Mouse (Mus musculus): ENCODE results near the gene Ksr1. TPM values are rescaled to one million over a fixed set of nuclear protein-coding genes. Genes with fewer than 3 reads are reported as not detected.
A peak's percentile ranks its signal among the peaks of the same experiment; 100 is the strongest.

Ksr1 gene
- polyA plus RNA-seq, 1 experiment, result 106 TPM

DNA sequence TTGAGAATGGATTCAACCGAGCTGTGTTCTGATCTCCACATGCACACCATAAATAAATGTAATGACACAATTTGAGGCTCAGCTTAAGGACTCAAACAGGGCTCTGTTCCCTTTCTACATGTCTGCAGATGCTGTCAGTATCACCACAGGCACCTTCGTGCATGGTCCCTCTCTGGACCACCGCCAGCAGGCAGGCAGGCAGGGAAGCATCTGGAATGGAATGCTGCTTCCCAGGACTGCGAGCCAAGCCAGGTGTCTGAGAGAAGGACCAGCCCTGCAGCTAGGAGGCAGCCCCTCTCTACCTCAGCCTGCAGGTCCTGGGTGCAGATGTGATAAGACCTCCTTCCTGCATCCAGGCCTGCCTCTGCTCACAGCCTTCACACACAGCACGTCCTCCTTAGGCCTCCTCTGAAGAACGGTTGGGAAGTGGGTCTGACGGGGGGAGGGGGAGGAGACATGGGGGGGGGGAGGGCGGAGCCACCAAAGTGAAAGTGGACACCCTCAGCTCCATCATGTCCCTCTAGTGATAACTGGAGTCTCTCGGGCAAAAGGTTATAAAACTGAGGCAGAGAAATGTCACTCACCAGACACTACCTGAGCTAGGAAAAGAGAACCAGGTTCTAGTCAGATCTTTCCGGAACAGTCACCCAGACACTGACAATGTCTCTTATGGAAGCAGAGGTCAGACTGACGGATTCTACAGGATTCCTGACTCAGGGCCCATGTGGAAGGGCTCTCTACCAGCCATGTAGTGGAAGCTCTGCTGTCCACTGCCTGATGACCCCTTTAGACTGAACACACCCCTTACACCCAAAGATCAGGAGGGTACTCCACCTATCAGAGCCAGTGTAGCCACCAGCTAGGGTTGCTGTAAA, 4.7 kb downstream of the Ksr1 start:
- Histone ChIP-seq H3K27me3 (ENCODE audit: control insufficient read depth, insufficient read depth, low read length) (no peaks in the 10 kb centered on the region), H3K4me3 (ENCODE audit: low read depth, low read length) (peak overlapping the region; percentile 19), H3K4me1 (ENCODE audit: control insufficient read depth, insufficient read depth, insufficient read length, low read length) (peaks cover 38% of the 10 kb centered on the region), H3K36me3 (ENCODE audit: control insufficient read depth, insufficient read depth, low read length) (peaks cover 16% of the 10 kb centered on the region), H3K27ac (ENCODE audit: insufficient read depth, low read depth, low read length) (peak overlapping the region; percentile 64)
- TF ChIP-seq CTCF (IDR thresholded peaks at IDR 0.05; ENCODE audit: extremely low read depth, insufficient read length, insufficient replicate concordance, low read depth, low read length) (no peak), POLR2A (IDR thresholded peaks at IDR 0.05; ENCODE audit: low read depth, low read length) (no peak)
- WGBS, result 28% methylated on average over 11 of the region's 11 CpGs

DNA sequence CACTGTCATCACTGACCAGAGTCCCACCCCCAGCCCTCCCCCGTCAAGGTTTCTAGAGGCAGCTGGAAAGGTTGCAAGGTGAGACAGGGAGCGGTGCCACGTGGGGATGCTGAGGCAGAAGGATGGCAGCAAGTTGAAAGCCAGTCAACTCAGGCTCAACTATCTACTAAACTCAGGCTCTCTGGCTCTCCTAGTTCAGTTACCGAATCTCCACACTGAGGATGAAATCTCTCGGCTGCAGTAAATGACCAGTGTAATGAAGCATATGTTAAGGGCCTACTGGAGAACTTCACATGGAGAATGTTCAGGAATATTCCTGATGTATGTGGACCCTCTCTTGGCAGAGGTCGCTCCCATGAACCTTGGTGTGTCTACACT, 5.7 kb downstream of the Ksr1 start:
- H3K27me3 ChIP-seq (ENCODE audit: control insufficient read depth, insufficient read depth, low read length), result no peaks in the 10 kb centered on the region
- no peak overlapping the region for H3K4me3 ChIP-seq (ENCODE audit: low read depth, low read length)
- TF ChIP-seq CTCF (IDR thresholded peaks at IDR 0.05; ENCODE audit: extremely low read depth, insufficient read length, insufficient replicate concordance, low read depth, low read length), result no peak
- TF ChIP-seq POLR2A (IDR thresholded peaks at IDR 0.05; ENCODE audit: low read depth, low read length), result no peak
- H3K27ac ChIP-seq (ENCODE audit: insufficient read depth, low read depth, low read length), result no peak overlapping the region
- WGBS, result 89% methylated on average over 6 of the region's 6 CpGs
- peaks cover 16% of the 10 kb centered on the region for H3K36me3 ChIP-seq (ENCODE audit: control insufficient read depth, insufficient read depth, low read length)
- H3K4me1 ChIP-seq (ENCODE audit: control insufficient read depth, insufficient read depth, insufficient read length, low read length), result peaks cover 45% of the 10 kb centered on the region

DNA sequence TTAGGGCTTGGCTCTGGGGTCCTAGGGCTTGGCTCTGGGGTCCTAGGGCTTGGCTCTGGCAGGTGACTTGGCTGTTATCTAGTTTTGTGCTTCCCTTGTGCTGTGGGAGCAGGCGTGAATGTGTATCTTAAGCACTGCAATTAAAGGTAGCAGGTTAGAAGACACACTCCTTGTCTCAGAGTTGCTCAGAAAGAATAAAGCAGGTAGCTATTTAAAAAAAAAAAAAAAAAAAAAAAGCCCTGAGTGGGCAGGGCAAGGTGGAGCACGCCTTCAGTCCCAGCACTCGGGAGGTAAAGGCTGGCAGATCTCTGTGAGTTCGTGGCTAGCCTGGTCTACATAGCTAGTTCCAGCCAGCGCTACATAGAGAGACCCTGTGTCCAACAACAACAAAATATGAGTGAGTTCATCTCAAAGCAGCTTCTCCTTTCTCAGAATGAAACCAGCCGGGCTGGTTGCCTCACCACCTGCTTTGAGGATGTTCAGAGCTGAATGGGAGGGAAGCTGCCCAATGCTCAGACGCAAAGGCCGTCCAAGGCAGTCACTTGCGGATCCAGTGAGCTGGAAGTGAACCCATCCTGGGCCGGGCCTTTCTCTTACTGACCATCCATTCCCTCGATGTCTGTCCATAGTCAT, 6.2 kb downstream of the Ksr1 start:
- TF ChIP-seq POLR2A (IDR thresholded peaks at IDR 0.05; ENCODE audit: low read depth, low read length) (no peak), CTCF (IDR thresholded peaks at IDR 0.05; ENCODE audit: extremely low read depth, insufficient read length, insufficient replicate concordance, low read depth, low read length) (no peak)
- 78% methylated on average over 11 of the region's 11 CpGs for WGBS
- no peak overlapping the region for H3K27ac ChIP-seq (ENCODE audit: insufficient read depth, low read depth, low read length)
- peaks cover 16% of the 10 kb centered on the region for H3K36me3 ChIP-seq (ENCODE audit: control insufficient read depth, insufficient read depth, low read length)
- H3K27me3 ChIP-seq (ENCODE audit: control insufficient read depth, insufficient read depth, low read length), result no peaks in the 10 kb centered on the region
- H3K4me1 ChIP-seq (ENCODE audit: control insufficient read depth, insufficient read depth, insufficient read length, low read length), result peaks cover 48% of the 10 kb centered on the region
- H3K4me3 ChIP-seq (ENCODE audit: low read depth, low read length), result no peak overlapping the region

DNA sequence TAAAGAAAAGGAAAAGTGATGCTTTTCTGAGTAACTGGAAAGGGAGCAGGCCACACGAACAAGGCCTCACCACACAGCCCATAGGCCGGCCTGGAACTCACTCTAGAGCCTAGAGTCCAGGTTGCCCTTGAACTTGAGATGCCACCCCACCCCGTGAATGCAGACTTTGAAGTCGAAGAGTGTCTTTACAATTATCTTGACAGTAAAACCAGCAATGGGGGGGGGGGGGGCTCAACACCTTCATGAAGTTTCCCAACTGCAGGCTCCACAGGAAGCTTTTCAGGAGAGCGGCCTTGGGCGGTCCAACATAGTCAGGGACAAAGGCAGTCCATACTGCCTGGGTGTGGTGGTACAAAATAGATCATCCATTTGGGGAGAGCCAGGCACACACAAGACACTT, 7.6 kb downstream of the Ksr1 start:
- no peak for TF ChIP-seq CTCF (IDR thresholded peaks at IDR 0.05; ENCODE audit: extremely low read depth, insufficient read length, insufficient replicate concordance, low read depth, low read length)
- no peak for TF ChIP-seq POLR2A (IDR thresholded peaks at IDR 0.05; ENCODE audit: low read depth, low read length)
- WGBS, result 69% methylated on average over 6 of the region's 6 CpGs
- no peaks in the 10 kb centered on the region for H3K27me3 ChIP-seq (ENCODE audit: control insufficient read depth, insufficient read depth, low read length)
- H3K36me3 ChIP-seq (ENCODE audit: control insufficient read depth, insufficient read depth, low read length), result peaks cover 18% of the 10 kb centered on the region
- H3K4me1 ChIP-seq (ENCODE audit: control insufficient read depth, insufficient read depth, insufficient read length, low read length), result peaks cover 53% of the 10 kb centered on the region
- no peak overlapping the region for H3K27ac ChIP-seq (ENCODE audit: insufficient read depth, low read depth, low read length)
- H3K4me3 ChIP-seq (ENCODE audit: low read depth, low read length), result no peak overlapping the region

DNA sequence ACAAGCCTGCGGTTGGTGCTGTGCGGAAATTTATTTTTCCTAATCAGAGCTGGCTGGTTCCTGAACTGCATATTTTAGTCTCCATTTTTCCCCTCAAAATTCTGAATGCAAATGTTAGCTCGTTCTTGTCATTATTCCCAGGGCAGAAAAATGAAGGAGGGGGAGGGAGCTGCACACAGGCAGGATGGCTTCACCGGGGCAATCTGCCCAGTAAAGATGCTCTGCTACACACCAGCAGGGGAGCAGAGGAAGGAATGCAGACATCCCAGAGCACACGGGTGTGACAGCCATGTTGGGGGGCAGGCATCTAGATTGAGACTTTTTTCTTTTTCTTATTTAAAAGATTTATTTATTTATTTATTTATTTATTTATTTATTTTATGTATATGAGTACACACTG, 9.0 kb downstream of the Ksr1 start:
- H3K27me3 ChIP-seq (ENCODE audit: control insufficient read depth, insufficient read depth, low read length), result no peaks in the 10 kb centered on the region
- H3K4me3 ChIP-seq (ENCODE audit: low read depth, low read length), result no peak overlapping the region
- no peak overlapping the region for H3K27ac ChIP-seq (ENCODE audit: insufficient read depth, low read depth, low read length)
- H3K4me1 ChIP-seq (ENCODE audit: control insufficient read depth, insufficient read depth, insufficient read length, low read length), result peaks cover 49% of the 10 kb centered on the region
- WGBS, result 85% methylated on average over 5 of the region's 5 CpGs
- peaks cover 13% of the 10 kb centered on the region for H3K36me3 ChIP-seq (ENCODE audit: control insufficient read depth, insufficient read depth, low read length)
- TF ChIP-seq POLR2A (IDR thresholded peaks at IDR 0.05; ENCODE audit: low read depth, low read length), result no peak
- no peak for TF ChIP-seq CTCF (IDR thresholded peaks at IDR 0.05; ENCODE audit: extremely low read depth, insufficient read length, insufficient replicate concordance, low read depth, low read length)

DNA sequence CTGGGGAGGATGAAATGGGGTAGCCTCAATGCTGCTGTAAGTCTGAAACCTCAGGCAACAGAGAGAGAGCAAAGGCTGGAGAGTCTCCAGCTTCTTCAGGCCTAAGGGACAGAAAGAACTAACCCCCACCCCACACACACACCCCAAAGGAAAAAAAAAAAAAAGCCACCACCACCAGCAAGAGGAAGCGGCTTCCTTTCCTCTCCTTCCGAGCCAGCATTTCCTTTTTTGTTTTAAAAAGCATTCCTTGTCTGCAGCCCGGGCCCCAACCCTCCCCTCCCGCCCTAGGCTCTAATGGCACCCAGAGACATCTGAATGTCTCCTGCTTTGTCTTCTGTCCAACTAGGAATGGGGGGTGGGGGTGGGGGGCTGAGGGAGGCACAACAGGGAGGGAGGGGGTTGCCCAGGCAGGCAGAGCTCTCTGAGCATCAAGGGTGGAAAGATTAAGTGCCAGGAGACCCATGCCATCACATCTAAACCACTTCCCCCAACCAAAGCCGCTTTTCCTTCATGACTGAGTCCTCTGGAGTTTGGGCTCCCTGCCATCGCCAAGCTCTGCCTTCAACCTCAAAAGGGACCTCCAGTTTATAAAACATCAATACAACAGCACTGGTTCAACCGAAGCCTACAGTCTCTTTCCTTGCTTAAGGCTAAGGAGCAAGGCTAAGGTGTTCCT, 10.4 kb downstream of the Ksr1 start:
- Histone ChIP-seq H3K27me3 (ENCODE audit: control insufficient read depth, insufficient read depth, low read length) (no peaks in the 10 kb centered on the region), H3K36me3 (ENCODE audit: control insufficient read depth, insufficient read depth, low read length) (peaks cover 10% of the 10 kb centered on the region), H3K27ac (ENCODE audit: insufficient read depth, low read depth, low read length) (peak overlapping the region; percentile 85), H3K4me3 (ENCODE audit: low read depth, low read length) (no peak overlapping the region), H3K4me1 (ENCODE audit: control insufficient read depth, insufficient read depth, insufficient read length, low read length) (peaks cover 52% of the 10 kb centered on the region)
- 65% methylated on average over 7 of the region's 7 CpGs for WGBS
- TF ChIP-seq POLR2A (IDR thresholded peaks at IDR 0.05; ENCODE audit: low read depth, low read length), result no peak
- no peak for TF ChIP-seq CTCF (IDR thresholded peaks at IDR 0.05; ENCODE audit: extremely low read depth, insufficient read length, insufficient replicate concordance, low read depth, low read length)

DNA sequence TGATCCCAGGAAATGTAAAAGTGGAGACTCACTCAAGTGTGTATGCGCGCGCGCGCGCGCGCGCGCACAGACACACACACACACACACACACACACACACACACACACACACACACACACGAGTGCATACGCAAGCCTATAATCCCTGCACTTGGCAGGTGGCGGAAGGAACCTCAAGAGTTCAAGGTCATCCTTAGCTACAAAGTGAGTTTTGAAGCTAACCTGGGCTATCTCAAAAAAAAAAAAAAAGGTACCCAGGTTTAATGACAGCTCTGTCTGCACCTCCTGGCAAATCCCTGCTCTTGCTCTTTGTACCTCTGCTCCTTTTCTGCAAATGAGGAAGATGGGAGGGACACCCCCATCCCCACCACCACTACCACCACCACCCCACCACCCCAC, 11.1 kb downstream of the Ksr1 start:
- Histone ChIP-seq H3K27ac (ENCODE audit: insufficient read depth, low read depth, low read length) (peak overlapping the region; percentile 83), H3K4me1 (ENCODE audit: control insufficient read depth, insufficient read depth, insufficient read length, low read length) (peaks cover 58% of the 10 kb centered on the region), H3K27me3 (ENCODE audit: control insufficient read depth, insufficient read depth, low read length) (no peaks in the 10 kb centered on the region), H3K36me3 (ENCODE audit: control insufficient read depth, insufficient read depth, low read length) (peaks cover 10% of the 10 kb centered on the region), H3K4me3 (ENCODE audit: low read depth, low read length) (no peak overlapping the region)
- WGBS, result 89% methylated on average over 13 of the region's 13 CpGs
- TF ChIP-seq CTCF (IDR thresholded peaks at IDR 0.05; ENCODE audit: extremely low read depth, insufficient read length, insufficient replicate concordance, low read depth, low read length), result no peak
- TF ChIP-seq POLR2A (IDR thresholded peaks at IDR 0.05; ENCODE audit: low read depth, low read length), result no peak
